Mouse (Mus musculus): Measurements from ENCODE around the gene Phrf1. TPM values are rescaled to one million over a fixed set of nuclear protein-coding genes. Genes with fewer than 3 reads are reported as not detected.

The Phrf1 gene
- polyA plus RNA-seq, 1 experiment from 2014 or later: 67.1 TPM

DNA sequence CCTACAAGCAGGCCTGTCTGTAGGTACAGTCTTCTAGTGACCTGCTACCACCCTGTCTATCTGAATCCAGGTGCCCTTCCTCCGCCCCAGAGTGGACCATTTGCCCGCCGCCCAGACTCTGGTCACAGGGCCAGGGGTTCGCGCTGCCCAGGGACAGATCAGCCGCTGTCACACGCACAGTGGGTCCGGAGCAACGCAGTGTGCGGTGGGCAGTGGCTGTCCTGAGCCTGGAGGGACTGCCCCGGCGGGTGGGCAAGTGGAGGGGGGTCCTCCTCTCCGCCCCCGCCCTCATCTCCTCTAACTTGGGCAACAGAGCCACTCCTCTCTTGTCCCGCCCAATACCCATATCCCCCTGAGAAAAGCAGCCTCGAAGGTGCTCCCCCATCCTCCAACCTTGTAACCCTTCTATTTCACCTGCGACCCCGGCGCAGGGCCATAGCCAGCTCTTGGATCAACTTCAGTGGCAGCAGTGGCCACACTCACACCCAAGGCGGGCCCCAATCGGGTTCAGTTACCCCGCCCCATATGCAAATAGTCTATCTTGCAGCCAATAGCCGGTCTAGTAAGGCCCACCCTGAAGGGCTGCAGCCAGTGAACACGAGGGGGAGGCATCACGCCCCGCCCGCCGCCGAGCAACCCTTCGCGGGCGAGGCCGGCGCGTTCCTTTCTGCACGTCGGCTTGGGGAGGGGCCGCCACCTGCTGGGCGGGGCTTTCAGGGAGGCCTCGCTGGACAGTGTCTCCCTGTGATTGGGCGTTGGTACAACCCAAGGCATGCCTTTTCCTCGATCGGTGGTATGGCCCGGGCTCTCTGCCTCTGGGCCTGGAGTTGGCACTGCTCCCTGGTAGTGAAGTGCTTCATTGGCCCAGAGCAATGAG lies 7.1 kb upstream of the Phrf1 start:
- no peaks in the 10 kb centered on the region for H3K27me3 ChIP-seq (ENCODE audit: control insufficient read depth, insufficient read depth, low read length)
- H3K4me1 ChIP-seq (replicated peaks; ENCODE audit: control insufficient read depth, insufficient read depth, low read length): peaks cover 11% of the 10 kb centered on the region
- H3K9me3 ChIP-seq (ENCODE audit: control insufficient read depth, low read length): no peaks in the 10 kb centered on the region
- DNase-seq (ENCODE audit: low spot score) (peak; percentile 99), ATAC-seq (ENCODE audit: low FRiP score) (peak; percentile 97)
- peak overlapping the region; percentile 68 for H3K9ac ChIP-seq (ENCODE audit: low read depth, low read length)
- peak overlapping the region; percentile 93 for H3K4me2 ChIP-seq (replicated peaks; ENCODE audit: low read depth, low read length)
- H3K36me3 ChIP-seq (ENCODE audit: control insufficient read depth, insufficient read depth, low read length): 0 out of 2 replicates have a peak, but pooled peaks cover 4% of the 10 kb centered on the region
- H3K27ac ChIP-seq (ENCODE audit: low read depth, low read length): peak overlapping the region; percentile 67
- peak overlapping the region; percentile 44 for H3K4me3 ChIP-seq (ENCODE audit: low read depth, low read length)
- 2% methylated on average over 44 of the region's 44 CpGs for WGBS

DNA sequence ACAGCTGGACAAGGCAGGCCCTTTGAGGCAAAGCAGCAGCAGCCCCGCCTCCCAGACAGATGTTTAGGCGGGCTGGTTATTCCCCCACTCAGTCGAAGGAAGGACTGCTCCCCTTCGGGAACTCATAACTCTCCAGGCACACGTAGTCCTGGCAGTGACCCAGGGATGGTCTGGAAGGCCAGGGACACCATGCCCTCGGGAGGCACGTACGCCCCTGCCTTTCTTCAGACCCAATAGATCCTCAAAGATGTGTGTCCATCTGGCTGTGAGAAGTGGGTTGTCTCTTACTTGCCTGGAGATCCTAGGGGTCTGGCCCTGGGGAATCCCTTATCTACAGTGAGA lies 6.5 kb upstream of the Phrf1 start:
- H3K27me3 ChIP-seq (ENCODE audit: control insufficient read depth, insufficient read depth, low read length): no peaks in the 10 kb centered on the region
- no peaks in the 10 kb centered on the region for H3K9me3 ChIP-seq (ENCODE audit: control insufficient read depth, low read length)
- peaks cover 9% of the 10 kb centered on the region for H3K4me1 ChIP-seq (replicated peaks; ENCODE audit: control insufficient read depth, insufficient read depth, low read length)
- H3K27ac ChIP-seq (ENCODE audit: low read depth, low read length): peak overlapping the region; percentile 67
- WGBS: 15% methylated on average over 8 of the region's 8 CpGs
- 0 out of 2 replicates have a peak, but pooled peaks cover 4% of the 10 kb centered on the region for H3K36me3 ChIP-seq (ENCODE audit: control insufficient read depth, insufficient read depth, low read length)
- peak overlapping the region; percentile 21 for H3K4me3 ChIP-seq (ENCODE audit: low read depth, low read length)
- DNase-seq (ENCODE audit: low spot score): no peak
- H3K9ac ChIP-seq (ENCODE audit: low read depth, low read length): peak overlapping the region; percentile 53
- no peak for ATAC-seq (ENCODE audit: low FRiP score)
- H3K4me2 ChIP-seq (replicated peaks; ENCODE audit: low read depth, low read length): peak overlapping the region; percentile 93

DNA sequence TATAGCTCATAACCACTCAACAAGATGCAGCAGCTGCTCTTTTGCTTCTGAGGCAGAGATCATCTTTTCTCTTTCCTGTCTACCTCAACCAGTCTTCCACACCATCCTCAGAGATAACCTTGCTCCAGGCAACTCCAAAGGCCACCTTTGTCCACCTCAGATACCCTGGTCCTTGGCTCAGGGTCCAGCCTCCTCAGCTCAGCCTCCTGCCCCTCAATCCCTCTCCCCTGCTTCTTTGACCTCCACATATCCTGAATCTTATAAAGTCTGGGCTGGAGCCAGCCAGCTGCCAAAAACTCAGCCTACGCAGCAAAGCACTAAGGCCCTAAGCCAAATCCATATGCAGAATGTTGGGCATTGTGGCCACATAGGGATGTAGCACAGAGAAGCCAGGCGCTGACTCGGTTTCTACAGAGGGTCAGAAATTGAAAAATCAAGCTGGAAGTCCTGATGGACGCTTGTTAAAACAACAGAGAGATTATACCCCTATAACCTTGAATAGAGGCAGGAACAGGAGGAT lies 5.8 kb upstream of the Phrf1 start:
- no peak overlapping the region for H3K4me3 ChIP-seq (ENCODE audit: low read depth, low read length)
- H3K9me3 ChIP-seq (ENCODE audit: control insufficient read depth, low read length): no peaks in the 10 kb centered on the region
- ATAC-seq (ENCODE audit: low FRiP score): no peak
- H3K4me2 ChIP-seq (replicated peaks; ENCODE audit: low read depth, low read length): no peak overlapping the region
- H3K36me3 ChIP-seq (ENCODE audit: control insufficient read depth, insufficient read depth, low read length): no peaks in the 10 kb centered on the region
- H3K27ac ChIP-seq (ENCODE audit: low read depth, low read length): peak overlapping the region; percentile 67; the same call in 1 of the 2 replicates
- H3K9ac ChIP-seq (ENCODE audit: low read depth, low read length): peak overlapping the region; percentile 53; the same call in 1 of the 2 replicates
- no peak for DNase-seq (ENCODE audit: low spot score)
- H3K27me3 ChIP-seq (ENCODE audit: control insufficient read depth, insufficient read depth, low read length): no peaks in the 10 kb centered on the region
- H3K4me1 ChIP-seq (replicated peaks; ENCODE audit: control insufficient read depth, insufficient read depth, low read length): peaks cover 9% of the 10 kb centered on the region
- 97% methylated on average over 4 of the region's 4 CpGs for WGBS

DNA sequence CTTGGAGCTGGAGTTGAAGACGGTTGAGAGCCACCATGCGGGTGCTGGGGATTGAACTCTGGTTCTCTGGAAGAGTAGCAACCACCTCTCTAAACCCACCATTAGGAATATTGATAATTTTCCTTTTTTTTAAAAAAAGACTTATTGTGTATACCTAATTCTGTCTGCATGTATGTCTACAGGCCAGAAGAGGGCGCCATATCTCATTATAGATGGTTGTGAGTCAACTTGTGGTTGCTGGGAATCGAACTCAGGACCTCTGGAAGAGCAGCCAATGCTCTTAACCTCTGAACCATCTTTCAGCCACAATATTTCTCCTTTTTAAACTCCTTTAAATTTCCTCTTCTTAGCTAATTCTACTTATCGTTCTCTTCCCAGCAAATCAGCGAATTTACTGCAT lies 2.0 kb upstream of the Phrf1 start:
- peaks cover 7% of the 10 kb centered on the region for H3K4me1 ChIP-seq (replicated peaks; ENCODE audit: control insufficient read depth, insufficient read depth, low read length)

DNA sequence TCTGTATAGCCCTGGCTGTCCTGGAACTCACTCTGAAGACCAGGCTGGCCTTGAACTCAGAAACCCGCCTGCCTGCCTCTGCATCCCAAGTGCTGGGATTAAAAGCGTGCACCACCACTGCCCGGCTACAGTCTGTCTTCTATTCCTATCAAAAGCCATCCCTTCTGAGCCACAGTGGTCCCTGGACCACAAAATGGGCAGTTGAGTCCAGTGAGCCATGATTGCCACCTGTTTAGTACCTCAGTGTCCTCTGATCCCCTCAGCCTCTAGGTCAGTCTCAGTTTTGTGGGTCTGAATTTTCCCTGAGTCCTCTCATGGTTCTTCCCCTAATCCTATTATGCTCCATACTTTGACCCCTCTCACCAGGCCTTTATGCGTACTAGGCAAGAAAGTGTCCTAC lies 788 bp upstream of the Phrf1 start:
- no peak for DNase-seq (ENCODE audit: low spot score)
- peaks cover 3% of the 10 kb centered on the region for H3K4me1 ChIP-seq (replicated peaks; ENCODE audit: control insufficient read depth, insufficient read depth, low read length)
- H3K9ac ChIP-seq (ENCODE audit: low read depth, low read length): no peak overlapping the region
- H3K9me3 ChIP-seq (ENCODE audit: control insufficient read depth, low read length): no peaks in the 10 kb centered on the region
- no peak overlapping the region for H3K27ac ChIP-seq (ENCODE audit: low read depth, low read length)
- H3K4me2 ChIP-seq (replicated peaks; ENCODE audit: low read depth, low read length): 0 out of 2 replicates have a peak overlapping the region, but pooled peaks have one; percentile 1
- no peak for ATAC-seq (ENCODE audit: low FRiP score)
- peaks cover 8% of the 10 kb centered on the region for H3K36me3 ChIP-seq (ENCODE audit: control insufficient read depth, insufficient read depth, low read length)
- H3K4me3 ChIP-seq (ENCODE audit: low read depth, low read length): no peak overlapping the region
- 77% methylated on average over 4 of the region's 4 CpGs for WGBS
- H3K27me3 ChIP-seq (ENCODE audit: control insufficient read depth, insufficient read depth, low read length): no peaks in the 10 kb centered on the region

More for the DNA sequence above, 2.0 kb upstream of the Phrf1 start:
- Histone ChIP-seq H3K36me3 (ENCODE audit: control insufficient read depth, insufficient read depth, low read length) (no peaks in the 10 kb centered on the region; the same call in 1 of the 2 replicates), H3K4me2 (replicated peaks; ENCODE audit: low read depth, low read length) (no peak overlapping the region), H3K27ac (ENCODE audit: low read depth, low read length) (no peak overlapping the region), H3K9me3 (ENCODE audit: control insufficient read depth, low read length) (no peaks in the 10 kb centered on the region), H3K4me3 (ENCODE audit: low read depth, low read length) (no peak overlapping the region), H3K9ac (ENCODE audit: low read depth, low read length) (no peak overlapping the region), H3K27me3 (ENCODE audit: control insufficient read depth, insufficient read depth, low read length) (no peaks in the 10 kb centered on the region)
- ATAC-seq (ENCODE audit: low FRiP score) (no peak), DNase-seq (ENCODE audit: low spot score) (no peak)
- 86% methylated on average over 6 of the region's 6 CpGs for WGBS

DNA sequence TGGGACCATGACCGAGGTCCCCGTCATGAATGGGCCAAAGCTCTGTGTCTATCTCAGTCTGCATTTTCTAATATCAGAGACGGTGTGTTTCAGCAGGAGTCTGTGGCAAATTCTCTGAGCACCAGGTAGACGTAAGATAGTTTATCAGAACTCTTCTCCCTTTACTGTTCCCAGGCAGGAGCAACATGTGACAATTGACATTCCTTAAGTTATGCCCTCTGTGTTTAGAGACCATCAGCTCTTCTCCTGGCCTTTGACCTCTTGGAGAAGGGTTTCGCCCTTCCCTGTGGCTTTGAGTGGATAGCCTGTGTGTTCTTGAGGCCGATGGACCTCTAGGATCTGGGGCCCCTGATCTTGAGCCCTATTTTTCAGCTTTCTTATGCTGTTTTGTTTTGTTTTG lies 1.1 kb downstream of the Phrf1 start:
- peak overlapping the region; percentile 98 for H3K9ac ChIP-seq (ENCODE audit: low read depth, low read length)
- H3K4me3 ChIP-seq (ENCODE audit: low read depth, low read length): peak overlapping the region; percentile 100
- peaks cover 16% of the 10 kb centered on the region for H3K36me3 ChIP-seq (ENCODE audit: control insufficient read depth, insufficient read depth, low read length)
- H3K27ac ChIP-seq (ENCODE audit: low read depth, low read length): no peak overlapping the region
- DNase-seq (ENCODE audit: low spot score) (no peak), ATAC-seq (ENCODE audit: low FRiP score) (no peak)
- 65% methylated on average over 6 of the region's 6 CpGs for WGBS
- no peaks in the 10 kb centered on the region for H3K9me3 ChIP-seq (ENCODE audit: control insufficient read depth, low read length)
- no peaks in the 10 kb centered on the region for H3K27me3 ChIP-seq (ENCODE audit: control insufficient read depth, insufficient read depth, low read length)
- peak overlapping the region; percentile 89 for H3K4me2 ChIP-seq (replicated peaks; ENCODE audit: low read depth, low read length)
- peaks cover 3% of the 10 kb centered on the region for H3K4me1 ChIP-seq (replicated peaks; ENCODE audit: control insufficient read depth, insufficient read depth, low read length)

DNA sequence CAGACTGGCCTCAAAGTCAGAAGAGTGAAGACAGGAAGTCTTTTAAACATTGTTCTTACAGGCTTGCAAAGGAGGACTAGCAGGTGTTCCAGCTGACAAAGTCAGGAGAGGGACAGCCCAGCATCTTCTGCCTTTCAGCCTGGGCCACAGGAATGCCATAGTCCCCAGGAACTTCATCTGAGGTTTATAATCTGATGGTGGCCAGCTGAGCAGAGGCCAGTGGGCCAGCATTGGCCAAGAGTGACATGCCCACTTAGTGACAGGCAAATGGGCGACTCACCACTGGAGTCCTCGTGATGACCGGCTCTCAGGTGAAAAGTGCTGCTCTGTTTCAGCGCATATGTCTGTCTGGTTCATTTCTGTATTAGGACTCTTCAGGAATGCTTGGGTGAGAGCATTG lies 2.0 kb downstream of the Phrf1 start:
- no peaks in the 10 kb centered on the region for H3K9me3 ChIP-seq (ENCODE audit: control insufficient read depth, low read length)
- no peak overlapping the region for H3K4me2 ChIP-seq (replicated peaks; ENCODE audit: low read depth, low read length)
- peaks cover 20% of the 10 kb centered on the region for H3K36me3 ChIP-seq (ENCODE audit: control insufficient read depth, insufficient read depth, low read length)
- ATAC-seq (ENCODE audit: low FRiP score): no peak
- DNase-seq (ENCODE audit: low spot score): no peak
- H3K4me3 ChIP-seq (ENCODE audit: low read depth, low read length): no peak overlapping the region
- H3K9ac ChIP-seq (ENCODE audit: low read depth, low read length): no peak overlapping the region
- H3K27me3 ChIP-seq (ENCODE audit: control insufficient read depth, insufficient read depth, low read length): no peaks in the 10 kb centered on the region
- WGBS: 91% methylated on average over 4 of the region's 4 CpGs
- peaks cover 3% of the 10 kb centered on the region for H3K4me1 ChIP-seq (replicated peaks; ENCODE audit: control insufficient read depth, insufficient read depth, low read length)
- H3K27ac ChIP-seq (ENCODE audit: low read depth, low read length): no peak overlapping the region

DNA sequence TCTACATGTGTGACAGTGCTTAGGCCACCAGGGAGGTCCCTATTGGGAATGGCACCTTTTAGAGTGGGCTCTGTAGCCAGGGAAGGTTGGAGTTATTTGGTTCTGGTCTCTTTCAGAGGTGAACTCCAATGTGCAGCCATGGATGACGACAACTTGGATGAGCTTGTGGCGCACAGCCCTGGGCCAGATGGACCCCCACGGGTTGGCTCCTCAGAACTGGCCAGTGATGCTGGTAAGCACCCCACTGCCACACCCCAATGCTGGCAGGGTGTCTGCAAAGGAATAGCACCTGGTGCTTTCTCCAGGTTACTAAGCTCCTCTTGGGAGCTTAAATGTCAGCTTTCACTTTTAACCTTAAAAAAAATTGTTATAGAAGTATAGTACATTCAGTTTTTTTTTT lies 2.5 kb downstream of the Phrf1 start:
- 94% methylated on average over 3 of the region's 3 CpGs for WGBS
- Histone ChIP-seq H3K27ac (ENCODE audit: low read depth, low read length) (no peak overlapping the region), H3K4me2 (replicated peaks; ENCODE audit: low read depth, low read length) (no peak overlapping the region), H3K4me3 (ENCODE audit: low read depth, low read length) (no peak overlapping the region), H3K9me3 (ENCODE audit: control insufficient read depth, low read length) (no peaks in the 10 kb centered on the region), H3K9ac (ENCODE audit: low read depth, low read length) (no peak overlapping the region), H3K36me3 (ENCODE audit: control insufficient read depth, insufficient read depth, low read length) (peaks cover 20% of the 10 kb centered on the region), H3K27me3 (ENCODE audit: control insufficient read depth, insufficient read depth, low read length) (no peaks in the 10 kb centered on the region), H3K4me1 (replicated peaks; ENCODE audit: control insufficient read depth, insufficient read depth, low read length) (peaks cover 3% of the 10 kb centered on the region)
- ATAC-seq (ENCODE audit: low FRiP score): no peak
- no peak for DNase-seq (ENCODE audit: low spot score)

DNA sequence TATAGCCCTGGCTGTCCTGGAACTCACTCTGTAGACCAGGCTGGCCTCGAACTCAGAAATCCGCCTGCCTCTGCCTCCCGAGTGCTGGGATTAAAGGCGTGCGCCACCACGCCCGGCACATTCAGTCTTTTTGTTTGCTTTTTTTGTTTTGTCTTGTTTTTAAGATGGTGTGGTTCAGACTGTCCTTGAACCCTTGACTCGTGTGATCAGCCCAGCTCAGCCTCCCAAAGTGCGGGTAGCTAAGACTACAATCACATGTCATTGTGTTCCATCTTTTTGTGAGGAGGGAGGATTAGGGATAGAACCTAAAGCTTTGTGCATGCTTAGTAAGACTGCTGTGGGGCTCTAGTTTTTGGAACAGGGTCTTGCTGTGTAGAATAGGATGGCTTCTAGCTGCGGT lies 3.0 kb downstream of the Phrf1 start:
- Histone ChIP-seq H3K27ac (ENCODE audit: low read depth, low read length) (no peak overlapping the region), H3K4me2 (replicated peaks; ENCODE audit: low read depth, low read length) (no peak overlapping the region), H3K4me1 (replicated peaks; ENCODE audit: control insufficient read depth, insufficient read depth, low read length) (peaks cover 3% of the 10 kb centered on the region), H3K4me3 (ENCODE audit: low read depth, low read length) (no peak overlapping the region), H3K36me3 (ENCODE audit: control insufficient read depth, insufficient read depth, low read length) (peaks cover 20% of the 10 kb centered on the region), H3K9me3 (ENCODE audit: control insufficient read depth, low read length) (no peaks in the 10 kb centered on the region), H3K9ac (ENCODE audit: low read depth, low read length) (no peak overlapping the region), H3K27me3 (ENCODE audit: control insufficient read depth, insufficient read depth, low read length) (no peaks in the 10 kb centered on the region)
- ATAC-seq (ENCODE audit: low FRiP score) (no peak), DNase-seq (ENCODE audit: low spot score) (no peak)
- 91% methylated on average over 9 of the region's 10 CpGs for WGBS
